Mouse (Mus musculus): ENCODE results near the gene Izumo1r.

The Izumo1r gene

DNA sequence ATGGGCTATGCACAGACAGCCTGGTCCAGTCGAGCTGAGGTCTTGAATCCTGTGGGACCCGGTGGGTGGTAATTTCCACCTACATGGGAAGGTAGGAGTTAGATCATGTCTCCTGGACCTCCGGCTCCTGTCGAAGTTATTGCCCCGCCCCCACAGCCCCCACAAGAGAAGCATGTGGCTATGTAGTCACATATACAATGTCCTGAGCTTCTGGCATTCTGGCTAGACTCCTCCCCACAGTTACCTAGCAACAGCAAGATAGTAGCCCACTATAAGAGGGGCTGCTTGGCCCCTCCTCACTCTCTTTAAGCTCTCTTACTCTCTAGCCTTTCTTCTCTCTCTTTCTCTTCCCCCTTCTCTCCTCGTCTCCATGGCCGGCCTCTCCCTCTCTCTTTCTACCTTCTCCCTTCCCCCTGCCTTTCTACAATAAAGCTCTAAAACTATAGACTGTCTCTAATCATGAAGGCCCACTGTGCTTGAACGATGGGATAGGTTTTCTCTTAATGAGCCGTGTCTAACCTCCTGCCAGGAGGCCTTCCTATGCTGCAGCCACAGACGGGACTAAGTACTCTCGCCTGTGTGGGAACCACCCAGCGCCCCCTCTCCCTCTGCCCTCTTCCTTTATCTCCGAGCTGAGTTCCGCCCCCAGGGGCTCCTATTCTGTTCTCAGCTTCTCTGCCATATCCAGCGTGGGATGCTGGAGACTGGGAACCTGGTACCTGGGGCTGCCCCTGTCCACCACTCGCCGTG, 31.4 kb downstream of the Izumo1r start:
- in situ Hi-C loops (cut with MboI; ENCODE audit: unreplicated experiment in 2 of 2) = no loop called here

DNA sequence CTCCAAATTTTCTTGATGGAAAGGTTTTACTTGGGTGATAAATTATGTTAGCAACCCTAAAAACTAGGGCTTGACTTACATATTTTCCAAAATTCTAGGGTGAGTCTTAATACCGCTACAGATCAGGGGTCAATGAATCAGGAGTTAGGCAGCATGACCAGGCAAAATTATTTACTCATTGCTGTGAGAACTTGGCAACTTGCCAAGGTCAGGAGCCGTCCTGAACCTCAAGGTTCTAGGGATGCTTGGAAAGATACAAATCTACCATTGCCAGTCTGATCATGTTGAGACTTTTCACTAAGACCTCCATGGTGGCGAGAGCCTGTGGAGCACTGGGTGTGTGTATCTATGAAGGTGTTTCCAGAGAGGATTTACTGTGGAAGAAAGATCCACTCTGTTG, 32.2 kb downstream of the Izumo1r start:
- in situ Hi-C loops (cut with MboI; ENCODE audit: unreplicated experiment in 2 of 2) = no loop called here

DNA sequence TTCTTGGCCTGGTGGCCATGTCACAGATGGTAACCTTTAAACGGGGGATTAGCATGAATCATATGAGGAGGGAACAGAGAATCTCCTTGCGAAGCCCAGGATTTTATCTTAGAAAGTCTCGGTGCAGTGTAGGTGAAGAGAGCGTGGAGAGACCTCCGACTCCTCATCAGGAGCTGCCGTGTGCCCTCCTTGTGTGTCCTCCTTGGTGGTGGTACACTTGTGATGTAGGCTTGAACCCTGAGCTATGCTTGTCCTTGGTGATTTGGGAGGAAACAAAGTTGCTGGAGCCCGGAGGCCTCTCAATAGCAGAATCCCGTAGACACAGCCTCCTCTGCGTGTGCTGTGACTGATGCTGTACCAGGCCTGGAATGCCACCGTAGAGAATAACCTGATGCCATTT, 32.9 kb downstream of the Izumo1r start:
- in situ Hi-C loops (cut with MboI; ENCODE audit: unreplicated experiment in 2 of 2) = no loop called here

DNA sequence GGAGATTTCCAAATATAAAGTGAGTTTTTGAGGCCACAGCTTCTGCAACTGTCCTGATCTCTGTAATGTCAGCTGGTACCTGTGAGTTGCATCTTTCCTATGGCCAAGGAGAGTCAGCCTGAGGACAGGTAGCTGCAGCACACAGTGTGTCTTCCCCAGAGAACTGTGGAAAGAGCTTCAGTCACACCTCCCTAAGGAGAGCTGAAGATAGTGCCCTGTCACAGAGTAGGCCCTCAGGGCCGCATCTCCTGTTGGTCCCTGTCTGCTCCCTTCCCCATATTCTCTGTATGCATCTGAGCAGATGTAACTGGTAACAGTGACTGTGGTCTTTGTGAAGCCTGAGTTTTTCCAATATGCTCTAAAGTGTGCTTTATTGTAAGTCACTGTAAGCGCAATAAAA, 33.4 kb downstream of the Izumo1r start:
- in situ Hi-C loops (cut with MboI; ENCODE audit: unreplicated experiment in 2 of 2) = no loop called here

DNA sequence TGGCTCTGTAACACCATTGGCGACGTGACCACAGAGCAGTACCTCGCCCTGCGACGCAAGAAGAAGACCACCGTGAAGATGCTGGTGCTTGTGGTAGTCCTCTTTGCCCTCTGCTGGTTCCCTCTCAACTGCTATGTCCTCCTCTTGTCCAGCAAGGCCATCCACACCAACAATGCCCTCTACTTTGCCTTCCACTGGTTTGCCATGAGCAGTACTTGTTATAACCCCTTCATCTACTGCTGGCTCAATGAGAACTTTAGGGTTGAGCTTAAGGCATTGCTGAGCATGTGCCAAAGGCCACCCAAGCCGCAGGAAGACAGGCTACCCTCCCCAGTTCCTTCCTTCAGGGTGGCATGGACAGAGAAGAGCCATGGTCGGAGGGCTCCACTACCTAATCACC, 35.4 kb downstream of the Izumo1r start:
- in situ Hi-C loops (cut with MboI; ENCODE audit: unreplicated experiment in 2 of 2) = loop anchor here in 1 of 2 experiments (5.0 kb wide), 1 partner anchor 149 kb away; no protein-coding TSS in a partner anchor

DNA sequence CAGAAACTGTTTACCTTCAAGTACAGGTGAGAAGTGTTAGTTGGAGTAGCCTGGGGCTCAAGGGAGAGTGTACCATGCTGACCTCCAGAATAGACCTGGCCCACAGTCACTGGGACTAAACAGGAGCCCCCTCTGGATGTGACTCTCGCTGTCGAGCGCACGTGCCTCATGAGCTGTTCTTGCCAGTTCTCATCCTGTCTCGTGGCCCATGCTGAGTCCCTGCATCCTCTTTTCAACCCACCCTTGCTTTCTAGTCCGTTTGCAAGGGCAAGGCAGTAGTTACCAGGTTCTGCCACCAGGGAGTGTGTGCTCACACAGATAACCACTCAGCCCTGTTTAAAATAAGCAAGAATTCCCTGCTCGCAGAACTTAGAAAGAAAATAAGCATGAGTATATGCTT, 36.8 kb downstream of the Izumo1r start:
- in situ Hi-C loops (cut with MboI; ENCODE audit: unreplicated experiment in 2 of 2) = loop anchor here in 1 of 2 experiments (5.0 kb wide), 1 partner anchor 150 kb away; no protein-coding TSS in a partner anchor

DNA sequence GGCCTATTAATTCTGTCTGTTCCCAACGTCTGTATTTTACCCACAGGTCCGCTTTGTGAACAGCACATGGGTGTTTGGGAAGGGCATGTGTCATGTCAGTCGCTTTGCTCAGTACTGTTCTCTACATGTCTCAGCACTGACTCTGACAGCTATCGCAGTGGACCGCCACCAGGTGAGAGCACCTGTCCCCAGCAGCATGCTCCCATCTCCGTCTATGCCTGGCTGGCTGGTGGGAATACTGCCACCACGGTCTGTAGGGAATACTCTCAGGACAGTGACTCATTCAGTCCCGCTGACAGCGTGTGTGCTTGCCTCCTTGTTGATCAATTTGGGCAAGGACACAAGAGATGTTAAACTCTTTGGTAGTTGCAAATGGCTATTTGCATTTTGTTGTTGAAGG, 39.0 kb downstream of the Izumo1r start:
- in situ Hi-C loops (cut with MboI; ENCODE audit: unreplicated experiment in 2 of 2) = loop anchor here in 1 of 2 experiments (5.0 kb wide), 1 partner anchor 153 kb away; no protein-coding TSS in a partner anchor

DNA sequence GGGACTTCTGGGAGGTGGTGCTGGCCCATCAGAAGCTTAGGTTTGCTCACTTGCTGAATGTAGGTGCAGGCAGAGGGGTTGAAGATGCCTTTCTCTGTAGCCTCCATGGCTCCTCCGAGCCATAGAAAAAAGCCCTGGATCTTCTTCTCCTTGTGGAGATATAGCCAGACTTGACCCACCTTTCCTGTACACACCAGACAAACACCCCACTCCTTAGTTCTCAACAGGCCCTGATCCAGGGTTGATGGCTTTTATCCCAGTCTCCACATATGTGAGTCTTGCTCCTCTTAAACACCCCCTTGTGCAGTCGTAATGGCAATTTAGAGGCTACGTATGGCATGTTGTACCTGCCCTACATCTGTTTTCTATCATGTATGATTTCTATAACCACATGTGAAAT, 40.6 kb downstream of the Izumo1r start:
- in situ Hi-C loops (cut with MboI; ENCODE audit: unreplicated experiment in 2 of 2) = no loop called here

DNA sequence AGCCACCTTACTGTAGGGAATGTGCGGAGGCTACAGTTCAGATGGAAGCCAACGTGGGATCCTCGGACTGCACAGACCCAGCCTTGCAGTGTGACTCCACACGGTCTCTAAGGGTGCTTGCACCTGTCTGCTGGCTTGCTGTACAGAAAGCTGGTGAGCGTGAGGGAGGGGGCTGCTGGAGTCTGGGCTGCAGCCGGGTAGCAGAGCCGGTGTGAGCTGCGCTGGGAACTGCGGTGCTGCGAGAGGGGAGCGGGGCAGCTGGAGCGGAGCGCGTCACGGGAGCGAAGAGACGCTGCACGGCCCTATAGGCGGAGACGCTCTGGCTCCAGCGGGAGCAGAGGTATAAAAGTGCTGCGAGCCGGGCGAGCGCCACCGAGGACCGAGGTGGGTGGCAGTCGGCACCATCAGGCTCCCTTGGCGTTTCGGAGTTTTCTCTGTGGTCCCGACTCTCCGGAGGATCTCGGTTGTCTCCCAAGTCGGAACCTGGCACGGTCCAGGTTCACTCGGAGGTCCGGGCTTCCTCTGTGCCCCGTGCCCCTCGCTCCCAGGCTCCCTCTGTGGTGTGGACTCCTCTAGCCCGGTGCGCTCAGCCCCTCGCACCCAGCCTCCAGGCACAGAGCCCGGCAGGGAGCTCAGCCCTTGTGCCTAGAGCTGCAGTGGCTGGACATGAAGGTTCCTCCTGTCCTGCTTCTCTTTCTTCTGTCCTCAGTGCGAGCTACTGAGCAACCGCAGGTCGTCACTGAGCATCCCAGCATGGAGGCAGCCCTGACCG, 43.7 kb downstream of the Izumo1r start, which contains the start of gene Gpr83:
Gpr83 (plus strand) TSS at position 343 of the 772 bp plus-strand sequence.
- in situ Hi-C loops (cut with MboI; ENCODE audit: unreplicated experiment in 2 of 2) = no loop called here

DNA sequence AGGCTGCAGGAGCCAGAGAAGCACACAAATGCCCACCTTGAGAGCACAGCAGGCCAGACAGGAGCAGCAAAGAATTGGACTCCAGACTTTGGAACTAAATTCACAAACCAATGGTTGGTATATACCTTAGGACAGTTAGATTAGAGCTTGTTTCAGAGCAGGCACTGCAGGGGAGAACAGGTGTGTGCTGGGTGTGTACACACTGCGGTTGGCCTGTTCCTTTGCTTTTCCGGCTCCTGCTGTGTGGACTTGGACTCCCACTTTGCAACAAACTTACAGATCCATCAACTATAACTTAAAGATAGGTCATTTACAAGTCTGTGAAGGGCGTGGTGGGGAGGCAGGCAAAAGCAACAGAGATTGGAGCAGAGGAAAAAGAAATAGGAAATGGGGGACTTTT, 45.0 kb downstream of the Izumo1r start:
- in situ Hi-C loops (cut with MboI; ENCODE audit: unreplicated experiment in 2 of 2) = no loop called here

DNA sequence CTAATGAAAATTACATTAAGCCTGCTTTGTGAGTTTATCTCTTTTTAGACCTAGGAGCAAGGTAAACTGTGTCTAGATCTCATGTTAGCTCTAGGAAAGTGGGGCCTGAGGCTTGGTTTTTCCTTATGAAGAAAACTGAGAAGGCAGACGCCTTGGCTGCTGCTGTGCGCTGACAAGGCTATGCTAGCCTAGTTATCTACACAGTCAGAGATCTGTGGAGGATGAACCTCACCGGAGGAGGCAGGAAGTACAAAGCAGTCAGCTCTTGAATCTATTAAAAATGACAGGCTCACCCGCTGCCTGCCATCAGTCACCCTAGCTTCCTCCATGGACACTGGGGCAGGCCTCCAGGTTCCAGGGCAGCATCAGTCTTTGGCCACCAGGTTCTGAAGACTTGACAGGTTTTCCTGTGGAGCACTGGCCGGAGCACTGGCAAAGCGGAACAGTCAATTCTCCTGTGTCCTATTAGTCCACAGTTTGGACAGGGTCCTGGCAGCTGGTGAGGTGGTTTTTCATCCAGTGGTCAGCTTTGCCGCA, 45.5 kb downstream of the Izumo1r start:
- in situ Hi-C loops (cut with MboI; ENCODE audit: unreplicated experiment in 2 of 2) = no loop called here

DNA sequence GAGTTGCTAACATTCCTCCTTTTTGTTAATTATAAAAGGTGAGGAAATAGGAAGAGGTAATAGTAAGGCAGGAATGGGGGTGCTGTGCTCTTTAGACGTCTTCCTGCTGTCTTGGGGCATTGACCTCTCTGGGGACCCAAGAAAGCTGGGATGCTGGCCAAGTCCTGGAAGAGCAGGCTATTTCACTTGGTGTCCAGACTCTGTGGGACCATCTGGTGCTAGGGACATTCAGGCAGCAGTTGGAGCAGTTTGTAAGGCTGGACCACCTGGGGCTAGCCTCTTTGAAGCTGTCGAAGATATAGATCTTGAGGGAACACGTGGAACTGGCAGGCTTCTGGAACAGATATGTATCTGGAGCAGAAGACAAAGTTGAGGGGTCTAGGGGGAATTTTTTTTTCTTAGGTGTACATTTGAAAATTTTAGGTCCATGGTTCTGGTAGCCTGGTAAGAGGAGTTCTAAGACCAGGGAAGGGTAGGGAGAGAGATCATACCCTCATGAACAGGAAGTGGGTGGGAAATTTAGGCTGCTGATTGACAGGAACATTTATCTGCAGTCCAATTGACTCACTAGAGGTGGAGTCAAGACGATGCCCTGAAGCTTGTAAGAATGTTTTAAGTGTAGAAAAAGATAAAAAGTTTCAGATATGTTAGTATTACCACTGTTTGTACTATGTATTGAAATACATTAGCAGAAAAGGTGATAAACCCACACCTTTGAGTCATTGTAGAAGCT, 46.7 kb downstream of the Izumo1r start:
- in situ Hi-C loops (cut with MboI; ENCODE audit: unreplicated experiment in 2 of 2) = no loop called here

DNA sequence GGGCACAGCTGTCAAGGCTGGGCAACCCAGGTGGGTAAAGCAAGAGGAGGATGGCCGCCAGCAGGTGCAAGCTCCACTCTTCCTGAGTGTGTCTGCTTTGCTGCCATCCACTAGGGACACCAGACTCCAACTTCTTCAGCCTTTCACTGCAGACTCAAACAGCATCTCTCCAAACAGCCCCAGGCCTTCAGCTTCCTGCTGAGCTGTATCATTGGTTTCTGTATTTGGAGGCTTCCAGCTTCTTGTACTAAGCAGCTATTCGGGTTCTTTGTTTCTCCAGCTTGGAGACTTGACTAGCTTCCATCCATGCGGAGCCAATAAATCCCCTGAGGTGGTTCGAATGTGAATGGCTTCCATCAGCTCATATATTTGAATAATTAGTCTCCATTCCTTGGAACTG, 49.2 kb downstream of the Izumo1r start:
- in situ Hi-C loops (cut with MboI; ENCODE audit: unreplicated experiment in 2 of 2) = no loop called here

DNA sequence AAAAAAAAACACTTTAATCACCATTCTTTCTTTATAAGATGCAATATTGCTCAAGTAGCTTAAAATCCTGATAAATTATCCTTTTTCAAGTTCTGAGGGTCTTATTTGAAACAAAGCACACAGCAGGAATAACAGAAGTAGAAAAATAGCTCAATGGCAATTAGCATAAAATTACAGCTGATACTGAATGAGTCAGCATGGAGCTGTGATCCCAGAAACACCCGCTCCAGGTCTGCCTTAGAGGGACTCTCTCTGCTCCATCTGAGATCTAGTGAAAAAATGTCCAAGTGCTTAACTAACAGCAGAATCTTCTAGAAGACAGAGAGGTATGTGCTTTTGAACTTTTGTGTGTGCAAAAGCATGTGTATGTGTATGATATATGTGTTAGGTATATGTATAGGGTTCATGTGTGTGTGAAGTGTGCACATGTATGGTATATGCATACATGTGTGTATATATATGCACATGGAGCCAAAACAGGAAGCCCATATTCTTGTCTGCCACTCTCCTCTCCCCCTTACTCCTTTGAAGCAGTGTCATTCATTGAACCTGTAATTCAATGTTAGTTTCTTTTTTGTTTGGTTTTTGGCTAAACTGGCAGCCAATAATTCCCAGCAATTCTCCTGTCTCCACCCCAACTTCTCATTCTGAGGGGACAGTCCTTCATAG, 55.3 kb downstream of the Izumo1r start:
- in situ Hi-C loops (cut with MboI; ENCODE audit: unreplicated experiment in 2 of 2) = no loop called here

DNA sequence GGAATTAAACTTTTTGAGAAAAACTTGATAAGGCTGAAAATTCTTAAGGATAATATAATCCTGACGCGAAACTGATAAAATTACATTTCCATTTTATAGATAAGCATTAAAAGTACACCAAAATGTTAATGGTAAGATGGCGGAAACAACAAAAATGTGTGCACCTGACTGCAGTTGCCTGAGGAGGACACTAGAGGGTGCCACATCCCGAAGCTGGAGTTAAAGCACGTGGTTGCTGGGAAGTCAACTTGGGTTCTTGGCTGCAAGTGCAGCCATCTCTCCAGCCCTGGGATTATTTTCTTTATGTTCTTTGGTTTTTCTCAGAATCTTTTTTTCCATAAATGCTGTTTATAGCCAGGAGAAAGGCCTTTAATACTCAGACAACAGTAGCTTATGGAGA, 57.3 kb downstream of the Izumo1r start:
- in situ Hi-C loops (cut with MboI; ENCODE audit: unreplicated experiment in 2 of 2) = no loop called here

DNA sequence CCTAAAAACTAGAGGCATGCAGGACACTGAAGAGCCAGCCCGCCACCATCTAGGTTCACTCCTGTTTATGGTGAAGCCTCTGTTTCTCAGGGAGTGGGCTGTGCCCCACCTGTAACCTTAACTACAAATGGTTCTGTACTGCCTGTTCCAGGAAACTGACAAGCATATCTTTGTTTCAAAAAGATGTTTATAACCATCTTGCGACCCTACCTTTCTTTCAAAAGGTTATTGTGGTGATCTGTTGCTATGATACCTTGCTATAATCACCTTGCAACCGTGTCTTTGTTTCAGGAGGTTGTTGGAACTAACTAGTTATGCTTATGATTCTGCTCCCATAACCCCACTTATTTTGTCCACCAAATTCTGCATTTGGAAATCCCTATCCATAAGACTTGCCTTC, 59.8 kb downstream of the Izumo1r start:
- in situ Hi-C loops (cut with MboI; ENCODE audit: unreplicated experiment in 2 of 2) = no loop called here

DNA sequence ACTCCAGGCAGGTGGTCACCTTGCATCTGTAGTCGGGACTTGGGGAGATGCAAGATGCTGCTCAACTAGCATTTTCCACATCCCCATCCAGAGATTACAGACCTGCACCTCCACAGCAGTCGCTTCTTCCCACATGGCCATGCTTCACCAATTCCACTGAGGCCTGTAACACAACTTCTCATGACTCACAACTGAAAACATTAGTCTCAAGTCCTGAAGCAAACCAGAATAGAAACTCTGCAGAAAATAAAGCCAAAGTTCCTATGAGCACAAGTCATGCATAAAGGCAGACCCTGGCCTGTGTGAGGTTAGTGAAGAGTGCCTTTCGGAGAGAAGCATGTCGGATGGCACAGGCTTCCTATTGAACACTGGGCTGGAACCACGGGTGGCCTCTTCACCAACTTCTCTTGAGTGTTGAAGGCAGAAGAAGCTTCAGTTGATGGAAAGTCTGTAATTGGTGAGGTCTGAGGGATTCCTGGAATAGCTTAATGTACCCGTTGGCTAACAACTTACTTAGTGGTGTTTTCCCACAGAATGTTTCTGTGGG, 60.4 kb downstream of the Izumo1r start:
- in situ Hi-C loops (cut with MboI; ENCODE audit: unreplicated experiment in 2 of 2) = no loop called here

DNA sequence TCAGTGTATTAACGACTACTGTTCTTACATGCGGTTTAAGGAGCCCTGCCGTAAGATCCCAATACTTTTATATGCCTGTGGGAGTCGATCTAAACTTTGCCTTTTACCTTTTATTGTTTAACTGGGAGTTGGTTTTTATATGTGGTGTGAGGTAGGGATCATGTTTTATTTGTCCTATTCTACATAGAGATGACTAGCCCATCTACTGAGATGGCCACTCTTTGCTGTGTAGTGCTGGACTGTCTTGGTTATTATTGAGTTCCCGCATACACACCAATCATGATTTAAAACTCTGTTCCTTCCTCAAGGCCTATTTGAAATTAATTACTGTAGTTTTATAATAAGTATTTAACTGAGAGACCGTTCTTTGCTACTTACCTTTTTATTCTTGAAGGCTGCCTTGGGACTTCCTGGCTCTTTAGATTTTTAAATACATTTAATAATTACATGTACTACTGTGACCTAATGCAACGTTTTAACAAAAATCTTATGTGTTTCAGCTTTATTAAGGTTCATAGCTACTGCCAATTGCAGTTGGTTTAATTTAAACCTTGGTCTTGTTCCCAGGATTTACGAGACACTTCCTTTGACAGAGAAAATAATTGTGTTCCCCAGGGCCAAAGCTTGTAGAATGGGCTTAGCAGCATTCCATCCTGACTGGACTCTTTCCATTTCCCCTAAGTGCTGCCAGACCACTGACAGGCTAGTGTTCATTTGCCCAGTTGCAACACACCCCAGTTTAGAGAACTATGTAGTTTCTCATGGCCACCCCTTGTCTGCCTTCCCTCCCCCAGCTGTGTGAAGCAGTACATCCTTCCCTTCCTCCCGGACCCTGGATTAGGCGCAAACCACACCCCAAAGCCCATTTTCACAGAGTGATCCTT, 61.6 kb downstream of the Izumo1r start:
- in situ Hi-C loops (cut with MboI; ENCODE audit: unreplicated experiment in 2 of 2) = no loop called here

DNA sequence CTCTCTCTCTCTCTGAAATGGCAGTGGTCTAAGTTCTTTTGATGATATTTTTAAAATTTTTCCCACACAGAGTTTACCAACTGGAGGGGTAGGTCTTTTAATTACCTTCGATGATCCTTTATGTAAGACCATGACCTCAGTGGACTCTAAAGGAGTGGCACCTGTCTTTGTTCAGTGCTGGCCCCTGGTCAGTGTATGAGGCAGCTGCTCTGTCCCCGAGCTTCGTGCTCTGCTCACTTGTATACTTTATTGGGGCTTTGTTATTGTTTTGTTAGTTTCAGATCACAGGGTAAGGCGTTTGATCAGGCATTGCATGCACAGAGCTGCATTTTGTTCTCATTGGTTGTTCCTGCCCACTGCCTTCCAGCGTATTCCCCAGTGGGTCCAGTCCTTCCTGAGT, 63.8 kb downstream of the Izumo1r start:
- in situ Hi-C loops (cut with MboI; ENCODE audit: unreplicated experiment in 2 of 2) = no loop called here

All from v-Abl transformed pro-B cells (cell line).